Mouse (Mus musculus) erythroblast, embryonic 14.5 days (primary cell): ENCODE data around the gene Slc17a8. TPM values are rescaled to one million over a fixed set of nuclear protein-coding genes. Genes with fewer than 3 reads are reported as not detected.
"Not testable (repeated sequence)": the region's sequence is repeated elsewhere in the genome, so short reads cannot be mapped to it uniquely, and the experiment has no call there.

Experiments
- H3K27me3 ChIP-seq: 2 replicates; pipeline ENCODE4 v1.6.1; 2012; ENCODE audit warnings: inconsistent platforms; ENCODE audit not compliant: control insufficient read depth
- H3K36me3 ChIP-seq: 2 replicates; pipeline ENCODE4 v1.6.1; 2012; ENCODE audit warnings: mild to moderate bottlenecking, inconsistent platforms; ENCODE audit not compliant: control insufficient read depth
- H3K4me1 ChIP-seq: 2 replicates; pipeline ENCODE4 v1.6.1; 2012; ENCODE audit warnings: inconsistent platforms; ENCODE audit not compliant: control insufficient read depth
- H3K4me3 ChIP-seq: replicated peaks from 2 replicates; pipeline ENCODE3; 2012; ENCODE audit warnings: moderate library complexity, mild to moderate bottlenecking, inconsistent platforms
- H3K9me3 ChIP-seq: 2 replicates; pipeline ENCODE4 v1.6.1; 2012; ENCODE audit warnings: low read length, inconsistent platforms, mixed read lengths; ENCODE audit not compliant: control insufficient read depth
- GATA1 ChIP-seq: IDR thresholded peaks from 2 replicates; pipeline ENCODE4 v1.6.1; 2012; ENCODE audit warnings: low read length, inconsistent platforms, mixed read lengths
- TAL1 ChIP-seq: IDR thresholded peaks from 3 replicates; pipeline ENCODE4 v1.6.1; 2012; ENCODE audit warnings: low read length, inconsistent platforms, mixed read lengths
- polyA plus RNA-seq: library from polyadenylated mRNA; stranded (reverse); fragments of >175 nt; gene quantifications from 2 replicates; pipeline ENCODE4 v1.2.3, GENCODE M21; 2012

The Slc17a8 gene
- polyA plus RNA-seq, 1 experiment = not detected

GRCm38 (mm10) chr10:89572946-89573345 is 48.1 kb downstream of the Slc17a8 start:
- no peaks in the 10 kb centered on the region for H3K4me1 ChIP-seq
- TF ChIP-seq GATA1 (no peak), TAL1 (no peak)
- H3K4me3 ChIP-seq = no peak overlapping the region
- H3K27me3 ChIP-seq = no peaks in the 10 kb centered on the region
- H3K9me3 ChIP-seq = peaks cover 4% of the 10 kb centered on the region
- no peaks in the 10 kb centered on the region for H3K36me3 ChIP-seq

- Histone ChIP-seq H3K27me3 (no peaks in the 10 kb centered on the region), H3K4me3 (no peak overlapping the region), H3K9me3 (peaks cover 4% of the 10 kb centered on the region), H3K4me1 (no peaks in the 10 kb centered on the region), H3K36me3 (no peaks in the 10 kb centered on the region)
- no peak for TF ChIP-seq TAL1
- no peak for TF ChIP-seq GATA1
These were observed 53.7 kb downstream of the Slc17a8 start for GRCm38 (mm10) chr10:89567391-89567790.

GRCm38 (mm10) chr10:89565301-89566022 is 55.6 kb downstream of the Slc17a8 start:
- no peaks in the 10 kb centered on the region for H3K27me3 ChIP-seq
- H3K36me3 ChIP-seq = no peaks in the 10 kb centered on the region
- no peak overlapping the region for H3K4me3 ChIP-seq
- H3K4me1 ChIP-seq = no peaks in the 10 kb centered on the region
- H3K9me3 ChIP-seq = peaks cover 4% of the 10 kb centered on the region
- TF ChIP-seq GATA1 = no peak
- no peak for TF ChIP-seq TAL1

- Histone ChIP-seq H3K4me3 (no peak overlapping the region), H3K36me3 (no peaks in the 10 kb centered on the region), H3K9me3 (no peaks in the 10 kb centered on the region), H3K27me3 (no peaks in the 10 kb centered on the region), H3K4me1 (no peaks in the 10 kb centered on the region)
- no peak for TF ChIP-seq GATA1
- no peak for TF ChIP-seq TAL1
These were observed 58.9 kb downstream of the Slc17a8 start for GRCm38 (mm10) chr10:89562113-89562512.

- H3K27me3 ChIP-seq = no peaks in the 10 kb centered on the region
- no peaks in the 10 kb centered on the region for H3K4me1 ChIP-seq
- H3K36me3 ChIP-seq = no peaks in the 10 kb centered on the region
- TF ChIP-seq GATA1 (no peak), TAL1 (no peak)
- H3K9me3 ChIP-seq = no peaks in the 10 kb centered on the region
- H3K4me3 ChIP-seq = no peak overlapping the region
These were observed 61.7 kb downstream of the Slc17a8 start for GRCm38 (mm10) chr10:89559351-89559750.

GRCm38 (mm10) chr10:89554885-89555284 is 66.2 kb downstream of the Slc17a8 start:
- not testable (repeated sequence) for H3K27me3 ChIP-seq, H3K9me3 ChIP-seq, H3K4me1 ChIP-seq, H3K4me3 ChIP-seq, H3K36me3 ChIP-seq

- not testable (repeated sequence) for H3K4me3 ChIP-seq, H3K27me3 ChIP-seq, H3K4me1 ChIP-seq, H3K9me3 ChIP-seq, H3K36me3 ChIP-seq
These were observed 67.2 kb downstream of the Slc17a8 start for GRCm38 (mm10) chr10:89553855-89554254.

- TF ChIP-seq TAL1 (no peak), GATA1 (no peak)
- H3K36me3 ChIP-seq = no peaks in the 10 kb centered on the region
- H3K27me3 ChIP-seq = no peaks in the 10 kb centered on the region
- H3K9me3 ChIP-seq = no peaks in the 10 kb centered on the region
- no peaks in the 10 kb centered on the region for H3K4me1 ChIP-seq
- H3K4me3 ChIP-seq = no peak overlapping the region
These were observed 68.0 kb downstream of the Slc17a8 start for GRCm38 (mm10) chr10:89553015-89553414.

- Histone ChIP-seq H3K36me3 (no peaks in the 10 kb centered on the region), H3K4me1 (no peaks in the 10 kb centered on the region), H3K9me3 (no peaks in the 10 kb centered on the region), H3K27me3 (no peaks in the 10 kb centered on the region), H3K4me3 (no peak overlapping the region)
- no peak for TF ChIP-seq GATA1
- no peak for TF ChIP-seq TAL1
These were observed 69.4 kb downstream of the Slc17a8 start for GRCm38 (mm10) chr10:89551657-89552056.

- Histone ChIP-seq H3K27me3 (no peaks in the 10 kb centered on the region), H3K4me1 (no peaks in the 10 kb centered on the region), H3K36me3 (no peaks in the 10 kb centered on the region), H3K9me3 (no peaks in the 10 kb centered on the region), H3K4me3 (no peak overlapping the region)
- no peak for TF ChIP-seq TAL1
- no peak for TF ChIP-seq GATA1
These were observed 73.0 kb downstream of the Slc17a8 start for GRCm38 (mm10) chr10:89548028-89548427.
